Mouse (Mus musculus) natural killer cell, adult 2 months (primary cell): ENCODE measurements around the gene Pde4dip.

Experiments used
- DNase-seq, 2 experiments: peaks; one replicate each; pipeline ENCODE4 v3.0.0; 2022; ENCODE audit warnings: low spot score in 2 of 2

The Pde4dip gene

DNA sequence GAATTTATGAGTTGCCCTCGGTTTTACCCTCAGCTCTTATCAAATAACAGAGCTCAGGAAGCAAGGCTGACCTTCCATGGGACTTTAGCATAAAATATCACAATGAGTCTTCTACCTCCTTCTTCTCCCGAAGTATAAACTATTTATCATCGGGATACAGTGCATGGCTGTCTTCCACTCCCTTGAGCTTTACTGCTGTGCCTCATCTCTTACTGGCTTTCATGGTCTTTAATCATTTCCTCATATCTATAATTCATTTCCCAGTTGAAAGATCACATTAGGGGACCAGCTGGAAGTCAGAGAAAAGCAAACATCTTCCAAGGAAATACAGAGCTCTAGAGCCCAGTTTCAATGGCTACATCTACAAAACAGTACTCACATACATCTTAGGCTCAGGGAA, 239.5 kb downstream of the Pde4dip start:
- DNase-seq = no peak

DNA sequence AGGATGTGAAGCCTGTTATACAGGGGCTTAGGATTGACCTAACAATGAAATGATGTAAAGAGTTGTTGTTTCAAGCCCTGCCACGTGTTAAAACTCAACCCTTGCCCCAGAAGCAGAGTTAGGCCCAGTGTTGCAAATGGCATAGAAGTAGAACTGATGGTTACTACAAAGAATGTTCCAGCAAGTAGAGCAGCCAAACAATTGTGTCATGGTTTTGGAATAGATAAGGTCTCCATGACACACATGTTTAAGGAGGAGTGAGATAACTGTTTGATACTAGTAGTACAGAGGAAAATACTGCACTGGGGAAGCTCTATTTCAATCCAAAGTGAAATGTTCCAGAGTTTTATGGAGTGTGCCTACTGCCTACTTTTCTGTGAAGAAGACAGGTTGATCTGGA, 240.0 kb downstream of the Pde4dip start:
- no peak for DNase-seq

DNA sequence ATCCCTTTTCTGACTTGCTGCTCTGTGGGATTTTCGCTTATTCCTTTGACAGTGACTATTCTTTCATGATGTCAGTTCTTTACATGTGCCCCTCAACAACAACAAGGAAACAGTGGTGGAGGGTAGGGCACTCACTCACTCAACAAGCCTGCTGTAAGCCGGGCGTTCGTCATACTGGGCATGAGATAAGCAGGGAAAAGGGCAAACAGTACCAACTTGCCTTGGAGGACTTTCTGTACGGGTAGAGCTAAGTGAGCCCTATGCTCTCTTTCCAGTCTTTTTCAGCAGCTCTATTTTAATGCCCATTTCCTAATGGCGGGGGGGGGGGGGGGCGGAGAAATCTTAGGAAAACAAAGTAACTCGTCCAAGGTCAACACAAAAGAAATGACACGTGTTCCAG, 246.5 kb downstream of the Pde4dip start:
- DNase-seq = no peak

DNA sequence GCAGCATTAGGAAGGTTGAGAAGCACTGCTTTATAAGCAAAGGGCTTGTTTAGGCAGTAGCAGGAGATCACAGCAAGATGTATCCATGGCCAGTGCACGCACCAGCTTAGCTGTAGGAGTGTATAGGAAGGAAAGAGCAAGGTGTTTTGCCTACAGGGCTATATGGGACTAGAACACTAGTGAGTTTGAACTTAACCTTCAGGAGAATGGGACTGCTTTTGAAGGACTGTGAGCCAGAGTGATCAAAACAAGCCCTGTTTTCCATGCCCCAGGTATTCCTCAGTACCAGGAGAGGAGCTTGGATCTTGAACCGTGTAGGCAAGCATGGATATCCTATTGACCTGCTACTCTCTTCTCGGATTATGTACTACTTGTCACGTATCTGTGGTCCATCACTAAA, 247.1 kb downstream of the Pde4dip start:
- no peak for DNase-seq
